Mouse (Mus musculus): ENCODE results near the gene H2-Ob. TPM values are rescaled to one million over a fixed set of nuclear protein-coding genes. Genes with fewer than 3 reads are reported as not detected.

H2-Ob gene
- polyA plus RNA-seq, 1 experiment = 334 TPM

DNA sequence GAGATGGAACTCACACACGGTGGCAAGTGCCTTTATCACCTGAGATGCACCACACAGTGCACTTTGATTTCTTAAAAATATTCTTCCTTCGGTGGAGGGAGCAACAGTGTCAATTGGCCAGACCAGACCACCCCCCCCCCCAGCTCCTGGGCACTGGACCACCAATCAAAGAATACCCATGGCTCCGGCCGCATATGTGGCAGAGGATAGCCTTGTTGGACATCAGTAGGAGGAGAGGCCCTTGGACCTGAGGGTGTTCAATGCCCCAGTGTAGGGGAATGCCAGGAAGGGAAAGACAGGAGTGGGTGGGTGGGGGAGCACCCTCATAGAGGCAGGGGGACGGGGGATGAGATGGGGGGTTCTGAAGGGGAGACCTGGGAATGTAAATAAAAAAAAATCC lies 32.0 kb upstream of the H2-Ob start:
- no peak for TF ChIP-seq POLR2A (IDR thresholded peaks at IDR 0.05; ENCODE audit: low read depth, low read length)
- TF ChIP-seq CTCF (IDR thresholded peaks at IDR 0.05; ENCODE audit: extremely low read depth, insufficient read depth, insufficient read length, insufficient replicate concordance) = no peak
- no peaks in the 10 kb centered on the region for H3K27me3 ChIP-seq (ENCODE audit: control insufficient read depth, insufficient read depth, low read length)
- no peak overlapping the region for H3K27ac ChIP-seq (ENCODE audit: insufficient read depth, low read length)
- peaks cover 36% of the 10 kb centered on the region for H3K4me1 ChIP-seq (ENCODE audit: control insufficient read depth, insufficient read depth, insufficient read length)
- DNase-seq (ENCODE audit: low read depth in 1 of 2, low spot score in 2 of 2) = no peak
- peaks cover 15% of the 10 kb centered on the region for H3K36me3 ChIP-seq (ENCODE audit: control insufficient read depth, insufficient read depth, low read length)
- no peak overlapping the region for H3K4me3 ChIP-seq (ENCODE audit: extremely low read depth, insufficient read depth, insufficient read length)
- WGBS = 76% methylated on average over 5 of the region's 5 CpGs

GRCm38 (mm10) chr17:34207456-34207855 lies 31.2 kb upstream of the H2-Ob start:
- no peak overlapping the region for H3K4me3 ChIP-seq (ENCODE audit: extremely low read depth, insufficient read depth, insufficient read length)
- H3K4me1 ChIP-seq (ENCODE audit: control insufficient read depth, insufficient read depth, insufficient read length) = peaks cover 39% of the 10 kb centered on the region
- H3K27ac ChIP-seq (ENCODE audit: insufficient read depth, low read length) = no peak overlapping the region
- H3K36me3 ChIP-seq (ENCODE audit: control insufficient read depth, insufficient read depth, low read length) = peaks cover 15% of the 10 kb centered on the region
- H3K27me3 ChIP-seq (ENCODE audit: control insufficient read depth, insufficient read depth, low read length) = no peaks in the 10 kb centered on the region
- peak in 1 of 2 experiments; percentile 32 for DNase-seq (ENCODE audit: low read depth in 1 of 2, low spot score in 2 of 2)
- WGBS = 44% methylated on average over 3 of the region's 3 CpGs
- no peak for TF ChIP-seq CTCF (IDR thresholded peaks at IDR 0.05; ENCODE audit: extremely low read depth, insufficient read depth, insufficient read length, insufficient replicate concordance)

GRCm38 (mm10) chr17:34207866-34208265 lies 30.8 kb upstream of the H2-Ob start:
- Histone ChIP-seq H3K4me1 (ENCODE audit: control insufficient read depth, insufficient read depth, insufficient read length) (peaks cover 39% of the 10 kb centered on the region), H3K27ac (ENCODE audit: insufficient read depth, low read length) (no peak overlapping the region), H3K4me3 (ENCODE audit: extremely low read depth, insufficient read depth, insufficient read length) (no peak overlapping the region), H3K36me3 (ENCODE audit: control insufficient read depth, insufficient read depth, low read length) (peaks cover 17% of the 10 kb centered on the region), H3K27me3 (ENCODE audit: control insufficient read depth, insufficient read depth, low read length) (no peaks in the 10 kb centered on the region)
- TF ChIP-seq POLR2A (IDR thresholded peaks at IDR 0.05; ENCODE audit: low read depth, low read length) = no peak
- no peak for TF ChIP-seq CTCF (IDR thresholded peaks at IDR 0.05; ENCODE audit: extremely low read depth, insufficient read depth, insufficient read length, insufficient replicate concordance)
- DNase-seq (ENCODE audit: low read depth in 1 of 2, low spot score in 2 of 2) = peak in 1 of 2 experiments; percentile 2
- 95% methylated on average over 9 of the region's 9 CpGs for WGBS

- H3K4me1 ChIP-seq (ENCODE audit: control insufficient read depth, insufficient read depth, insufficient read length) = peaks cover 36% of the 10 kb centered on the region
- TF ChIP-seq CTCF (IDR thresholded peaks at IDR 0.05; ENCODE audit: extremely low read depth, insufficient read depth, insufficient read length, insufficient replicate concordance) (no peak), POLR2A (IDR thresholded peaks at IDR 0.05; ENCODE audit: low read depth, low read length) (no peak)
Measured at GRCm38 (mm10) chr17:34208421-34208820, 30.3 kb upstream of the H2-Ob start.

GRCm38 (mm10) chr17:34209680-34210079 lies 29.0 kb upstream of the H2-Ob start:
- no peak overlapping the region for H3K27ac ChIP-seq (ENCODE audit: insufficient read depth, low read length)
- H3K4me3 ChIP-seq (ENCODE audit: extremely low read depth, insufficient read depth, insufficient read length) = no peak overlapping the region
- peaks cover 33% of the 10 kb centered on the region for H3K36me3 ChIP-seq (ENCODE audit: control insufficient read depth, insufficient read depth, low read length)
- no peaks in the 10 kb centered on the region for H3K27me3 ChIP-seq (ENCODE audit: control insufficient read depth, insufficient read depth, low read length)
- no peak for DNase-seq (ENCODE audit: low read depth in 1 of 2, low spot score in 2 of 2)
- TF ChIP-seq POLR2A (IDR thresholded peaks at IDR 0.05; ENCODE audit: low read depth, low read length) (no peak), CTCF (IDR thresholded peaks at IDR 0.05; ENCODE audit: extremely low read depth, insufficient read depth, insufficient read length, insufficient replicate concordance) (peak; percentile 15; the same call in 1 of the 2 replicates)
- WGBS = 75% methylated on average over 3 of the region's 3 CpGs
- peaks cover 29% of the 10 kb centered on the region; the same call in 1 of the 2 replicates for H3K4me1 ChIP-seq (ENCODE audit: control insufficient read depth, insufficient read depth, insufficient read length)

More at GRCm38 (mm10) chr17:34208421-34208820, 30.3 kb upstream of the H2-Ob start:
- DNase-seq (ENCODE audit: low read depth in 1 of 2, low spot score in 2 of 2) = peak in 1 of 2 experiments; percentile 2
- 66% methylated on average over 10 of the region's 10 CpGs for WGBS
- H3K27me3 ChIP-seq (ENCODE audit: control insufficient read depth, insufficient read depth, low read length) = no peaks in the 10 kb centered on the region
- H3K27ac ChIP-seq (ENCODE audit: insufficient read depth, low read length) = no peak overlapping the region
- H3K4me3 ChIP-seq (ENCODE audit: extremely low read depth, insufficient read depth, insufficient read length) = no peak overlapping the region
- H3K36me3 ChIP-seq (ENCODE audit: control insufficient read depth, insufficient read depth, low read length) = peaks cover 21% of the 10 kb centered on the region

- Histone ChIP-seq H3K36me3 (ENCODE audit: control insufficient read depth, insufficient read depth, low read length) (peaks cover 39% of the 10 kb centered on the region), H3K4me3 (ENCODE audit: extremely low read depth, insufficient read depth, insufficient read length) (no peak overlapping the region), H3K27me3 (ENCODE audit: control insufficient read depth, insufficient read depth, low read length) (no peaks in the 10 kb centered on the region), H3K27ac (ENCODE audit: insufficient read depth, low read length) (peak overlapping the region; percentile 48), H3K4me1 (ENCODE audit: control insufficient read depth, insufficient read depth, insufficient read length) (peaks cover 27% of the 10 kb centered on the region; the same call in 1 of the 2 replicates)
- DNase-seq (ENCODE audit: low read depth in 1 of 2, low spot score in 2 of 2) = peak in 1 of 2 experiments; percentile 2
- 10% methylated on average over 3 of the region's 3 CpGs for WGBS
- TF ChIP-seq CTCF (IDR thresholded peaks at IDR 0.05; ENCODE audit: extremely low read depth, insufficient read depth, insufficient read length, insufficient replicate concordance) (no peak), POLR2A (IDR thresholded peaks at IDR 0.05; ENCODE audit: low read depth, low read length) (no peak)
Measured at GRCm38 (mm10) chr17:34210599-34210998, 28.1 kb upstream of the H2-Ob start.

- Histone ChIP-seq H3K4me3 (ENCODE audit: extremely low read depth, insufficient read depth, insufficient read length) (no peak overlapping the region), H3K36me3 (ENCODE audit: control insufficient read depth, insufficient read depth, low read length) (peaks cover 45% of the 10 kb centered on the region), H3K27ac (ENCODE audit: insufficient read depth, low read length) (no peak overlapping the region), H3K4me1 (ENCODE audit: control insufficient read depth, insufficient read depth, insufficient read length) (peaks cover 22% of the 10 kb centered on the region; the same call in 1 of the 2 replicates), H3K27me3 (ENCODE audit: control insufficient read depth, insufficient read depth, low read length) (no peaks in the 10 kb centered on the region)
- 34% methylated on average over 23 of the region's 23 CpGs for WGBS
- TF ChIP-seq POLR2A (IDR thresholded peaks at IDR 0.05; ENCODE audit: low read depth, low read length) (no peak), CTCF (IDR thresholded peaks at IDR 0.05; ENCODE audit: extremely low read depth, insufficient read depth, insufficient read length, insufficient replicate concordance) (no peak)
- peak in 1 of 2 experiments; percentile 38 for DNase-seq (ENCODE audit: low read depth in 1 of 2, low spot score in 2 of 2)
Measured at GRCm38 (mm10) chr17:34211746-34212365, 26.8 kb upstream of the H2-Ob start.
